Mouse (Mus musculus): Measurements from ENCODE around the gene Fam124a. TPM values are rescaled to one million over a fixed set of nuclear protein-coding genes. Genes with fewer than 3 reads are reported as not detected.

Gene Fam124a
- total RNA-seq, 1 experiment, result 1.7 TPM

GRCm38 (mm10) chr14:62627951-62628350 lies 72.4 kb downstream of the Fam124a start:
- Histone ChIP-seq H3K4me1 (ENCODE audit: control insufficient read depth in 2 of 2, insufficient read depth in 2 of 2, low read length in 2 of 2, poor library complexity in 1 of 2) (no peaks in the 10 kb centered on the region), H3K27ac (ENCODE audit: insufficient read depth, low read depth, low read length, poor library complexity, severe bottlenecking) (no peak overlapping the region), H3K4me3 (ENCODE audit: insufficient read depth in 1 of 2, low read depth in 1 of 2, low read length in 2 of 2, poor library complexity in 1 of 2, severe bottlenecking in 1 of 2) (no peak overlapping the region), H3K9ac (ENCODE audit: insufficient read depth, low read depth, low read length, poor library complexity, severe bottlenecking) (no peak overlapping the region), H3K36me3 (ENCODE audit: control insufficient read depth, insufficient read depth, low read length, poor library complexity, severe bottlenecking) (no peaks in the 10 kb centered on the region), H3K9me3 (ENCODE audit: control insufficient read depth, insufficient read depth, low read depth, low read length) (no peaks in the 10 kb centered on the region)
- in situ Hi-C loops (cut with MboI; ENCODE audit: low sequenced_read_pairs in 2 of 2, unreplicated experiment in 2 of 2), result no loop called here
- TF ChIP-seq ZC3H11A (IDR thresholded peaks at IDR 0.05; ENCODE audit: borderline replicate concordance, low read depth, low read length) (no peak), CHD2 (IDR thresholded peaks at IDR 0.05; ENCODE audit: low read depth, low read length) (no peak), MAFK (IDR thresholded peaks at IDR 0.05; ENCODE audit: insufficient read depth, low read depth, low read length) (no peak), HCFC1 (IDR thresholded peaks at IDR 0.05; ENCODE audit: borderline replicate concordance, insufficient read depth, low read length) (no peak), ZNF384 (IDR thresholded peaks at IDR 0.05; ENCODE audit: low read depth, low read length) (no peak)
- DNase-seq (ENCODE audit: low read depth, low spot score), result no peak

GRCm38 (mm10) chr14:62637436-62638344 lies 82.2 kb downstream of the Fam124a start:
- DNase-seq (ENCODE audit: low read depth, low spot score), result no peak
- Histone ChIP-seq H3K4me1 (ENCODE audit: control insufficient read depth in 2 of 2, insufficient read depth in 2 of 2, low read length in 2 of 2, poor library complexity in 1 of 2) (no peaks in the 10 kb centered on the region), H3K9me3 (ENCODE audit: control insufficient read depth, insufficient read depth, low read depth, low read length) (no peaks in the 10 kb centered on the region), H3K36me3 (ENCODE audit: control insufficient read depth, insufficient read depth, low read length, poor library complexity, severe bottlenecking) (no peaks in the 10 kb centered on the region), H3K4me3 (ENCODE audit: insufficient read depth in 1 of 2, low read depth in 1 of 2, low read length in 2 of 2, poor library complexity in 1 of 2, severe bottlenecking in 1 of 2) (no peak overlapping the region), H3K9ac (ENCODE audit: insufficient read depth, low read depth, low read length, poor library complexity, severe bottlenecking) (no peak overlapping the region), H3K27ac (ENCODE audit: insufficient read depth, low read depth, low read length, poor library complexity, severe bottlenecking) (no peak overlapping the region)
- in situ Hi-C loops (cut with MboI; ENCODE audit: low sequenced_read_pairs in 2 of 2, unreplicated experiment in 2 of 2), result no loop called here
- TF ChIP-seq CHD2 (IDR thresholded peaks at IDR 0.05; ENCODE audit: low read depth, low read length) (no peak), MAFK (IDR thresholded peaks at IDR 0.05; ENCODE audit: insufficient read depth, low read depth, low read length) (no peak), ZNF384 (IDR thresholded peaks at IDR 0.05; ENCODE audit: low read depth, low read length) (no peak), ZC3H11A (IDR thresholded peaks at IDR 0.05; ENCODE audit: borderline replicate concordance, low read depth, low read length) (no peak), HCFC1 (IDR thresholded peaks at IDR 0.05; ENCODE audit: borderline replicate concordance, insufficient read depth, low read length) (no peak)

GRCm38 (mm10) chr14:62638345-62638702 lies 82.8 kb downstream of the Fam124a start:
- TF ChIP-seq ZC3H11A (IDR thresholded peaks at IDR 0.05; ENCODE audit: borderline replicate concordance, low read depth, low read length) (no peak), ZNF384 (IDR thresholded peaks at IDR 0.05; ENCODE audit: low read depth, low read length) (no peak), CHD2 (IDR thresholded peaks at IDR 0.05; ENCODE audit: low read depth, low read length) (no peak), MAFK (IDR thresholded peaks at IDR 0.05; ENCODE audit: insufficient read depth, low read depth, low read length) (no peak), HCFC1 (IDR thresholded peaks at IDR 0.05; ENCODE audit: borderline replicate concordance, insufficient read depth, low read length) (no peak)
- Histone ChIP-seq H3K9me3 (ENCODE audit: control insufficient read depth, insufficient read depth, low read depth, low read length) (no peaks in the 10 kb centered on the region), H3K4me1 (ENCODE audit: control insufficient read depth in 2 of 2, insufficient read depth in 2 of 2, low read length in 2 of 2, poor library complexity in 1 of 2) (no peaks in the 10 kb centered on the region), H3K4me3 (ENCODE audit: insufficient read depth in 1 of 2, low read depth in 1 of 2, low read length in 2 of 2, poor library complexity in 1 of 2, severe bottlenecking in 1 of 2) (no peak overlapping the region), H3K9ac (ENCODE audit: insufficient read depth, low read depth, low read length, poor library complexity, severe bottlenecking) (no peak overlapping the region), H3K27ac (ENCODE audit: insufficient read depth, low read depth, low read length, poor library complexity, severe bottlenecking) (no peak overlapping the region), H3K36me3 (ENCODE audit: control insufficient read depth, insufficient read depth, low read length, poor library complexity, severe bottlenecking) (no peaks in the 10 kb centered on the region)
- DNase-seq (ENCODE audit: low read depth, low spot score), result no peak
- in situ Hi-C loops (cut with MboI; ENCODE audit: low sequenced_read_pairs in 2 of 2, unreplicated experiment in 2 of 2), result no loop called here

- H3K4me1 ChIP-seq (ENCODE audit: control insufficient read depth in 2 of 2, insufficient read depth in 2 of 2, low read length in 2 of 2, poor library complexity in 1 of 2), result no peaks in the 10 kb centered on the region
Measured at GRCm38 (mm10) chr14:62639111-62639510, 83.6 kb downstream of the Fam124a start.

More at GRCm38 (mm10) chr14:62639111-62639510, 83.6 kb downstream of the Fam124a start:
- Histone ChIP-seq H3K9ac (ENCODE audit: insufficient read depth, low read depth, low read length, poor library complexity, severe bottlenecking) (no peak overlapping the region), H3K4me3 (ENCODE audit: insufficient read depth in 1 of 2, low read depth in 1 of 2, low read length in 2 of 2, poor library complexity in 1 of 2, severe bottlenecking in 1 of 2) (no peak overlapping the region), H3K27ac (ENCODE audit: insufficient read depth, low read depth, low read length, poor library complexity, severe bottlenecking) (no peak overlapping the region), H3K36me3 (ENCODE audit: control insufficient read depth, insufficient read depth, low read length, poor library complexity, severe bottlenecking) (no peaks in the 10 kb centered on the region), H3K9me3 (ENCODE audit: control insufficient read depth, insufficient read depth, low read depth, low read length) (no peaks in the 10 kb centered on the region)
- TF ChIP-seq ZNF384 (IDR thresholded peaks at IDR 0.05; ENCODE audit: low read depth, low read length) (no peak), CHD2 (IDR thresholded peaks at IDR 0.05; ENCODE audit: low read depth, low read length) (no peak), MAFK (IDR thresholded peaks at IDR 0.05; ENCODE audit: insufficient read depth, low read depth, low read length) (no peak), HCFC1 (IDR thresholded peaks at IDR 0.05; ENCODE audit: borderline replicate concordance, insufficient read depth, low read length) (no peak), ZC3H11A (IDR thresholded peaks at IDR 0.05; ENCODE audit: borderline replicate concordance, low read depth, low read length) (no peak)
- DNase-seq (ENCODE audit: low read depth, low spot score), result no peak
- in situ Hi-C loops (cut with MboI; ENCODE audit: low sequenced_read_pairs in 2 of 2, unreplicated experiment in 2 of 2), result no loop called here
